Mouse (Mus musculus) spleen, adult 2 months (tissue): ENCODE data around the gene Nhlh1.

Source experiments
- CTCF ChIP-seq: fragments of 200-500 bp; IDR thresholded peaks from 2 replicates; pipeline ENCODE4 v1.5.1; 2011; ENCODE audit warnings: mild to moderate bottlenecking, inconsistent platforms; ENCODE audit not compliant: insufficient read depth, insufficient read length, insufficient replicate concordance; ENCODE audit errors: extremely low read depth
- POLR2A ChIP-seq: fragments of 200-500 bp; IDR thresholded peaks from 2 replicates; pipeline ENCODE4 v1.6.1; 2011; ENCODE audit warnings: low read depth, low read length, inconsistent platforms

DNA sequence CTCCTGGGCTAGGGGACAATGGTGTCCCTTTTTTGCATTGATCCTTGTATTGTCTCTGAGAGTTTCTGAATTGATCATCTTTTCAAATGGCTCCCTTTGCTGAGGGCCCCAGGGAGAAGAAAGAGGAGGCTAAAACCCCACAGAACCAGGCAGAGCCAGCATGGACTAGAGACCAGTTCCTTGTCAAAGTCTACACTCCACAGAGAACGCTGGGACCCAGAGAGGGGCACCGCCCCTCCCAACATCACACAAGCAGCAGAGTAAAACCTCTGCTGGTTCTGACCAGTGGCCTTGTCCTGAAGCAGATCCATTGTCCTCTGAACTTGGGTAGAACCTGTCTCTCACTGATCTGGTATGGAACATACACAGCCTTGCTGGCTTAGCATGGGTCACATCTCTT lies 4.7 kb upstream of the Nhlh1 start:
- TF ChIP-seq POLR2A (no peak), CTCF (no peak)
